Mouse (Mus musculus): ENCODE measurements around the gene Tmem235.

Gene Tmem235

GRCm38 (mm10) chr11:117891581-117892175 lies 31.1 kb downstream of the Tmem235 start:
- DNase-seq, result no peak

- DNase-seq, result no peak
These were observed 31.6 kb downstream of the Tmem235 start for GRCm38 (mm10) chr11:117892199-117892598.

- no peak for DNase-seq
These were observed 34.1 kb downstream of the Tmem235 start for GRCm38 (mm10) chr11:117894676-117895075.

GRCm38 (mm10) chr11:117896533-117896932 lies 36.0 kb downstream of the Tmem235 start:
- DNase-seq, result no peak

- DNase-seq, result no peak
These were observed 41.7 kb downstream of the Tmem235 start for GRCm38 (mm10) chr11:117902282-117902681.

GRCm38 (mm10) chr11:117904442-117904841 lies 43.9 kb downstream of the Tmem235 start:
- DNase-seq, result no peak

GRCm38 (mm10) chr11:117909337-117909736 lies 48.8 kb downstream of the Tmem235 start:
- no peak for DNase-seq

- peak; percentile 75 for DNase-seq
These were observed 52.3 kb downstream of the Tmem235 start for GRCm38 (mm10) chr11:117912684-117913352.

- DNase-seq, result no peak
These were observed 54.0 kb downstream of the Tmem235 start for GRCm38 (mm10) chr11:117914531-117914930.

Measured in right cerebral cortex, postnatal 4 days (tissue).